Mouse (Mus musculus) erythroblast, embryonic 14.5 days (primary cell): ENCODE results near the gene Vmn1r15.

Experiments
- GATA1 ChIP-seq: IDR thresholded peaks from 2 replicates; pipeline ENCODE4 v1.6.1; 2012; ENCODE audit warnings: low read length, inconsistent platforms, mixed read lengths
- TAL1 ChIP-seq: IDR thresholded peaks from 3 replicates; pipeline ENCODE4 v1.6.1; 2012; ENCODE audit warnings: low read length, inconsistent platforms, mixed read lengths

GRCm38 (mm10) chr6:57260990-57261389, 3.2 kb downstream of the Vmn1r15 start:
- TF ChIP-seq GATA1 (no peak), TAL1 (no peak)
